Mouse (Mus musculus): ENCODE data around the gene Wdr24.

Gene Wdr24

GRCm38 (mm10) chr17:25832436-25833290, 9.2 kb downstream of the Wdr24 start:
- peak; percentile 99 for DNase-seq (ENCODE audit: low read depth, low spot score)
- no peaks in the 10 kb centered on the region for H3K27me3 ChIP-seq (ENCODE audit: control insufficient read depth, insufficient read depth, low read length, poor library complexity, severe bottlenecking)
- peaks cover 6% of the 10 kb centered on the region; the same call in 1 of the 2 replicates for H3K36me3 ChIP-seq (ENCODE audit: control insufficient read depth, insufficient read depth, low read length, poor library complexity, severe bottlenecking)

- no peak for DNase-seq (ENCODE audit: low read depth, low spot score)
- Histone ChIP-seq H3K36me3 (ENCODE audit: control insufficient read depth, insufficient read depth, low read length, poor library complexity, severe bottlenecking) (peaks cover 6% of the 10 kb centered on the region; the same call in 1 of the 2 replicates), H3K27me3 (ENCODE audit: control insufficient read depth, insufficient read depth, low read length, poor library complexity, severe bottlenecking) (no peaks in the 10 kb centered on the region)
Measured at GRCm38 (mm10) chr17:25833291-25833663, 9.8 kb downstream of the Wdr24 start, which contains the start of gene Stub1. Gene Stub1, minus strand, starts transcription at chr17:25833404.

GRCm38 (mm10) chr17:25833961-25834594, 10.7 kb downstream of the Wdr24 start:
- H3K36me3 ChIP-seq (ENCODE audit: control insufficient read depth, insufficient read depth, low read length, poor library complexity, severe bottlenecking) = peaks cover 6% of the 10 kb centered on the region; the same call in 1 of the 2 replicates
- DNase-seq (ENCODE audit: low read depth, low spot score) = no peak
- H3K27me3 ChIP-seq (ENCODE audit: control insufficient read depth, insufficient read depth, low read length, poor library complexity, severe bottlenecking) = no peaks in the 10 kb centered on the region

- DNase-seq (ENCODE audit: low read depth, low spot score) = no peak
- peaks cover 8% of the 10 kb centered on the region; the same call in 1 of the 2 replicates for H3K36me3 ChIP-seq (ENCODE audit: control insufficient read depth, insufficient read depth, low read length, poor library complexity, severe bottlenecking)
- no peaks in the 10 kb centered on the region for H3K27me3 ChIP-seq (ENCODE audit: control insufficient read depth, insufficient read depth, low read length, poor library complexity, severe bottlenecking)
Measured at GRCm38 (mm10) chr17:25834595-25835222, 11.3 kb downstream of the Wdr24 start.

- Histone ChIP-seq H3K36me3 (ENCODE audit: control insufficient read depth, insufficient read depth, low read length, poor library complexity, severe bottlenecking) (peaks cover 8% of the 10 kb centered on the region; the same call in 1 of the 2 replicates), H3K27me3 (ENCODE audit: control insufficient read depth, insufficient read depth, low read length, poor library complexity, severe bottlenecking) (no peaks in the 10 kb centered on the region)
- DNase-seq (ENCODE audit: low read depth, low spot score) = no peak
Measured at GRCm38 (mm10) chr17:25835301-25835700, 11.9 kb downstream of the Wdr24 start.

- DNase-seq (ENCODE audit: low read depth, low spot score) = no peak
- Histone ChIP-seq H3K27me3 (ENCODE audit: control insufficient read depth, insufficient read depth, low read length, poor library complexity, severe bottlenecking) (no peaks in the 10 kb centered on the region), H3K36me3 (ENCODE audit: control insufficient read depth, insufficient read depth, low read length, poor library complexity, severe bottlenecking) (peaks cover 5% of the 10 kb centered on the region; the same call in 1 of the 2 replicates)
Measured at GRCm38 (mm10) chr17:25835816-25836215, 12.4 kb downstream of the Wdr24 start.

- DNase-seq (ENCODE audit: low read depth, low spot score) = no peak
- Histone ChIP-seq H3K27me3 (ENCODE audit: control insufficient read depth, insufficient read depth, low read length, poor library complexity, severe bottlenecking) (no peaks in the 10 kb centered on the region), H3K36me3 (ENCODE audit: control insufficient read depth, insufficient read depth, low read length, poor library complexity, severe bottlenecking) (peaks cover 5% of the 10 kb centered on the region; the same call in 1 of the 2 replicates)
Measured at GRCm38 (mm10) chr17:25836397-25837075, 13.1 kb downstream of the Wdr24 start.

GRCm38 (mm10) chr17:25837076-25837410, 13.6 kb downstream of the Wdr24 start, which contains the start of gene Rhbdl1:
Gene Rhbdl1, minus strand, starts transcription at chr17:25837295.
- Histone ChIP-seq H3K36me3 (ENCODE audit: control insufficient read depth, insufficient read depth, low read length, poor library complexity, severe bottlenecking) (peaks cover 5% of the 10 kb centered on the region; the same call in 1 of the 2 replicates), H3K27me3 (ENCODE audit: control insufficient read depth, insufficient read depth, low read length, poor library complexity, severe bottlenecking) (no peaks in the 10 kb centered on the region)
- peak; percentile 41 for DNase-seq (ENCODE audit: low read depth, low spot score)

GRCm38 (mm10) chr17:25837533-25837932, 14.1 kb downstream of the Wdr24 start:
- Histone ChIP-seq H3K27me3 (ENCODE audit: control insufficient read depth, insufficient read depth, low read length, poor library complexity, severe bottlenecking) (no peaks in the 10 kb centered on the region), H3K36me3 (ENCODE audit: control insufficient read depth, insufficient read depth, low read length, poor library complexity, severe bottlenecking) (peaks cover 5% of the 10 kb centered on the region; the same call in 1 of the 2 replicates)
- DNase-seq (ENCODE audit: low read depth, low spot score) = no peak

- DNase-seq (ENCODE audit: low read depth, low spot score) = no peak
- Histone ChIP-seq H3K36me3 (ENCODE audit: control insufficient read depth, insufficient read depth, low read length, poor library complexity, severe bottlenecking) (peaks cover 5% of the 10 kb centered on the region; the same call in 1 of the 2 replicates), H3K27me3 (ENCODE audit: control insufficient read depth, insufficient read depth, low read length, poor library complexity, severe bottlenecking) (no peaks in the 10 kb centered on the region)
Measured at GRCm38 (mm10) chr17:25838904-25839303, 15.5 kb downstream of the Wdr24 start.

GRCm38 (mm10) chr17:25839455-25840235, 16.2 kb downstream of the Wdr24 start:
- no peak for DNase-seq (ENCODE audit: low read depth, low spot score)
- Histone ChIP-seq H3K36me3 (ENCODE audit: control insufficient read depth, insufficient read depth, low read length, poor library complexity, severe bottlenecking) (peaks cover 5% of the 10 kb centered on the region; the same call in 1 of the 2 replicates), H3K27me3 (ENCODE audit: control insufficient read depth, insufficient read depth, low read length, poor library complexity, severe bottlenecking) (no peaks in the 10 kb centered on the region)

- no peak for DNase-seq (ENCODE audit: low read depth, low spot score)
- peaks cover 5% of the 10 kb centered on the region; the same call in 1 of the 2 replicates for H3K36me3 ChIP-seq (ENCODE audit: control insufficient read depth, insufficient read depth, low read length, poor library complexity, severe bottlenecking)
- no peaks in the 10 kb centered on the region for H3K27me3 ChIP-seq (ENCODE audit: control insufficient read depth, insufficient read depth, low read length, poor library complexity, severe bottlenecking)
Measured at GRCm38 (mm10) chr17:25840519-25840918, 17.1 kb downstream of the Wdr24 start.

- no peak for DNase-seq (ENCODE audit: low read depth, low spot score)
- H3K27me3 ChIP-seq (ENCODE audit: control insufficient read depth, insufficient read depth, low read length, poor library complexity, severe bottlenecking) = no peaks in the 10 kb centered on the region
- H3K36me3 ChIP-seq (ENCODE audit: control insufficient read depth, insufficient read depth, low read length, poor library complexity, severe bottlenecking) = peaks cover 5% of the 10 kb centered on the region; the same call in 1 of the 2 replicates
Measured at GRCm38 (mm10) chr17:25841117-25841880, 17.9 kb downstream of the Wdr24 start, which contains the start of gene Gm20683. Gene Gm20683, minus strand, starts transcription at chr17:25841763.
